Comparison of ENCODE assay signal across 8 mouse cellular contexts in the genomic region with DNA sequence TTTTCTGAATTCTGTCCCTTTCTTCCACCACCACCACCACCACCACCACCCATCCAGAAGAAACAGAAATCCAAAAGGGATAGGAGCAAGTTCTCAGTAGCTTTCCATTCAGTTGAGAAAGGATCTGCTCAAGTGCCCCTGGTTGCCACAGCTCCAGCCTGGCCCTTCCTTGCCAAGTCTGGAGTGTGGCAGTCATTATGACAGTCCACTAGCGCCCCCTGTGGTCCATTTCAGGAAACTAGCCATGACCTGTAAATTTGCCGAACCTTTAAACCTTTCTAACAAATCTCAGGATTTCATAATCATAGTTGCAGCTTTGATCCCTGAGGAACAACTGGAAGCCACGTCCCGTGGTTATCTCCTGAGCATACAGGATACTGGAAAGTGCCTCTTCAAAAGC.
A peak's percentile ranks its signal among the peaks of the same experiment; 100 is the strongest.
DNase-seq lines count a peak whose midpoint lies in the region; ATAC-seq lines count a peak whose summit lies in the region.

No protein-coding gene starts in this region.

- H3K9me3 ChIP-seq in kidney, embryonic 15.5 days (replicated peaks): no peaks in the 10 kb centered on the region
- no peaks in the 10 kb centered on the region for H3K9me3 ChIP-seq in intestine, embryonic 15.5 days
- no peaks in the 10 kb centered on the region for H3K9me3 ChIP-seq in midbrain, embryonic 14.5 days (ENCODE audit: control insufficient read depth, low read length)

- H3K4me2 ChIP-seq in kidney, embryonic 15.5 days: no peak overlapping the region
- H3K4me2 ChIP-seq in intestine, embryonic 15.5 days (replicated peaks): no peak overlapping the region
- no peak overlapping the region for H3K4me2 ChIP-seq in midbrain, embryonic 14.5 days (ENCODE audit: low read length)

- H3K4me1 ChIP-seq in kidney, embryonic 15.5 days: 0 out of 2 replicates have a peak, but pooled peaks cover 4% of the 10 kb centered on the region
- no peaks in the 10 kb centered on the region for H3K4me1 ChIP-seq in intestine, embryonic 15.5 days (replicated peaks)
- no peaks in the 10 kb centered on the region for H3K4me1 ChIP-seq in midbrain, embryonic 14.5 days (ENCODE audit: control insufficient read depth, insufficient read depth, low read length)

- no peaks in the 10 kb centered on the region for H3K36me3 ChIP-seq in kidney, embryonic 15.5 days
- no peaks in the 10 kb centered on the region for H3K36me3 ChIP-seq in intestine, embryonic 15.5 days
- H3K36me3 ChIP-seq in midbrain, embryonic 14.5 days (ENCODE audit: control insufficient read depth, insufficient read depth, low read length): no peaks in the 10 kb centered on the region

- DNase-seq in kidney, adult 11 months: peak; percentile 58
- peak; percentile 12 for DNase-seq in cerebellum, adult 9-11 months
- DNase-seq in gastrocnemius, adult 8-10 months (ENCODE audit: low spot score in 2 of 2): peak; percentile 63 to 71
- DNase-seq in left cerebral cortex, postnatal 10 days (ENCODE audit: extremely low spot score in 1 of 2, low spot score in 2 of 2): peak; percentile 60 to 77
- DNase-seq in midbrain, embryonic 14.5 days: peak; percentile 80
- DNase-seq in spleen, postnatal 4 days (ENCODE audit: low spot score in 2 of 2): peak; percentile 37 to 77

- H3K4me3 ChIP-seq in kidney, embryonic 15.5 days (replicated peaks): no peak overlapping the region
- no peak overlapping the region for H3K4me3 ChIP-seq in intestine, embryonic 15.5 days (replicated peaks)
- H3K4me3 ChIP-seq in midbrain, embryonic 14.5 days (replicated peaks; ENCODE audit: low read depth, low read length): no peak overlapping the region

- H3K27me3 ChIP-seq in kidney, embryonic 15.5 days: no peaks in the 10 kb centered on the region
- no peaks in the 10 kb centered on the region for H3K27me3 ChIP-seq in intestine, embryonic 15.5 days (replicated peaks)
- no peaks in the 10 kb centered on the region for H3K27me3 ChIP-seq in midbrain, embryonic 14.5 days (ENCODE audit: control insufficient read depth, insufficient read depth, low read length)

- H3K27ac ChIP-seq in kidney, embryonic 15.5 days: no peak overlapping the region
- no peak overlapping the region for H3K27ac ChIP-seq in intestine, embryonic 15.5 days
- H3K27ac ChIP-seq in midbrain, embryonic 14.5 days (replicated peaks; ENCODE audit: low read depth, low read length): no peak overlapping the region

- ATAC-seq in kidney, embryonic 15.5 days (replicated peaks; ENCODE audit: low FRiP score): no peak; the same call in 1 of the 2 replicates
- ATAC-seq in intestine, embryonic 15.5 days: peak; percentile 69
- ATAC-seq in midbrain, embryonic 14.5 days (ENCODE audit: low FRiP score, low TSS enrichment): 0 out of 2 replicates have a peak, but pooled peaks have one; percentile 34

- intact Hi-C loops in left cerebral cortex, postnatal 10 days (cut with DNase I): loop anchor here (10.0 kb wide), 2 partner anchors 450 to 650 kb away; partner anchors contain the start of gene Igf1

- no peak overlapping the region for H3K9ac ChIP-seq in kidney, embryonic 15.5 days
- H3K9ac ChIP-seq in intestine, embryonic 15.5 days: no peak overlapping the region
- H3K9ac ChIP-seq in midbrain, embryonic 14.5 days (replicated peaks; ENCODE audit: low read length): no peak overlapping the region

- WGBS in kidney, embryonic 15.5 days: 16% methylated on average over 4 of the region's 4 CpGs
- 6% methylated on average over 4 of the region's 4 CpGs for WGBS in intestine, embryonic 15.5 days
- WGBS in midbrain, embryonic 14.5 days: 11% methylated on average over 4 of the region's 4 CpGs

Comparison
In these comparisons a context has a peak if more than half of its experiments do, and no peak if none do; other contexts are left out.
1. DNase-seq: peak in every context shown above with its lines; median percentile 80 in midbrain, embryonic 14.5 days; 68 in left cerebral cortex, postnatal 10 days; 67 in gastrocnemius, adult 8-10 months; 58 in kidney, adult 11 months; 57 in spleen, postnatal 4 days; 12 in cerebellum, adult 9-11 months.